Mouse (Mus musculus) hindbrain, embryonic 12.5 days (tissue): Measurements from ENCODE around the gene Cldn8. TPM values are rescaled to one million over a fixed set of nuclear protein-coding genes. Genes with fewer than 3 reads are reported as not detected.

Source experiments
- ATAC-seq: fragments of 200-750 bp; cut with Nextera tagmentation; 2 replicates; pipeline ENCODE4 v1.8.0; 2017; ENCODE audit warnings: moderate TSS enrichment; ENCODE audit not compliant: low FRiP score
- H3K27ac ChIP-seq: fragments of 300-500 bp; sonication (generic); 2 replicates; pipeline ENCODE4 v1.5.1; 2016; ENCODE audit warnings: mild to moderate bottlenecking
- H3K27me3 ChIP-seq: fragments of 300-500 bp; sonication (generic); 2 replicates; pipeline ENCODE4 v1.6.1; 2016; ENCODE audit warnings: mild to moderate bottlenecking
- H3K36me3 ChIP-seq: fragments of 300-500 bp; sonication (generic); 2 replicates; pipeline ENCODE4 v1.6.1; 2016; ENCODE audit warnings: mild to moderate bottlenecking
- H3K4me1 ChIP-seq: fragments of 300-500 bp; sonication (generic); 2 replicates; pipeline ENCODE4 v1.6.1; 2016
- H3K4me2 ChIP-seq: fragments of 300-500 bp; sonication (generic); replicated peaks from 2 replicates; pipeline ENCODE4 v1.6.1; 2016; ENCODE audit warnings: mild to moderate bottlenecking
- H3K4me3 ChIP-seq: fragments of 300-500 bp; sonication (generic); 2 replicates; pipeline ENCODE4 v1.5.1; 2016; ENCODE audit warnings: mild to moderate bottlenecking
- H3K9ac ChIP-seq: fragments of 300-500 bp; sonication (generic); 2 replicates; pipeline ENCODE4 v1.6.1; 2016; ENCODE audit warnings: mild to moderate bottlenecking, moderate library complexity
- H3K9me3 ChIP-seq: fragments of 300-500 bp; sonication (generic); replicated peaks from 2 replicates; pipeline ENCODE4 v1.6.1; 2016; ENCODE audit warnings: mild to moderate bottlenecking
- WGBS: fragments of 180-500 bp; shearing (Covaris S2); methylation state at CpG from one replicate; pipeline ENCODE4 v1.1.7; 2016; 5-methylcytosine and 5-hydroxymethylcytosine counted together
- polyA plus RNA-seq: library from polyadenylated mRNA; unstranded; fragments of >200 nt; fragmentation: Nextera tagmentation; extraction: Ambion mirVana; gene quantifications from 2 replicates; pipeline ENCODE4 v1.2.1, GENCODE M21; 2016

Gene Cldn8
- polyA plus RNA-seq = 1.6 and 2.9 TPM in 2 replicates

DNA sequence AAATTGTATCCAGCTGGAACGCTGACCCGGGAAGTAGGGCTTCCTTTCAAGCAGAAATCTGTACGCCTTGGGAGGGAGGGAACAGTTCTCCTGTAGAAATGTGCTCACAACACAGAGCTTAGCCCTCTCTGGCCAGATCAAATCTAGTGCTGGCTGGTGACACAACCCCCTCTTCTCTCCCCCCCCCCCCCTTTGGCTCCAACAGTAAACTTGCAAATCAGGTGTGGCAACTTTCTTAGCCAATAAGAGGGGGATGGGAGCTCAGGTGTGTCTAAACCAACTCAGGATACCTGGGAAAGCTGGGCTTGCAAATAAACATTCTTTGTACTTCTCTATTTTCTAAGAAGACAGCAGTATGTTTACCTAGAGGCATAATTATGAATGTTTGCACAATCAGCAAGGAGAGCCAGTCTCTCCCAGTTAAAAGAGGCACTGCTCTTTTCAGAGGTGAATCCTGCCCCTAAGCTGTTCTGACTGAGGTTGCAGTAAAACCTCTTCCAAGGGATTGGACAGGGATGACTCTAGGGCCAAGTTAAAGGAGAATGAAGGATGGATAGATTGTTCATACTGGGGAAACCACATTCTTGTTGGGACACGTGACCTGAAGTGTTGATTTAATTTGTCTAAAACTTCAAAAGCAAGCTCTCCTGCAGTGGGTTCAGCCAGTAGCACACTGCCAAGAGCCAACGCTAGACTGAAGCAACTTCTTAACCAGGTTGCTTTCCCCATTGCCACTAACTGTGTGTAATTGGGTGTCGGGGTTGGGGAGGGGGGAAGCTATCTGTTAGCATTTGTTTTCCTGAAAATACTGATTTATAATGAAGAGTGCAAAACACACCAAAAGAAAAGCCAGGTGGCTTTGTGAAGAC lies at the start of gene Cldn8:
Cldn8 (minus strand) TSS at position 139 of the 869 bp plus-strand sequence.
- Histone ChIP-seq H3K9ac (no peak within 1 kb of the TSS), H3K4me1 (no peaks in the 10 kb centered on the region), H3K4me3 (no peak within 1 kb of the TSS), H3K36me3 (no peaks in the 10 kb centered on the region), H3K27me3 (no peaks in the 10 kb centered on the region), H3K4me2 (no peak within 1 kb of the TSS), H3K9me3 (no peaks in the 10 kb centered on the region), H3K27ac (no peak within 1 kb of the TSS)
- ATAC-seq = no peak
- WGBS = 76% methylated on average over 6 of the region's 6 CpGs

DNA sequence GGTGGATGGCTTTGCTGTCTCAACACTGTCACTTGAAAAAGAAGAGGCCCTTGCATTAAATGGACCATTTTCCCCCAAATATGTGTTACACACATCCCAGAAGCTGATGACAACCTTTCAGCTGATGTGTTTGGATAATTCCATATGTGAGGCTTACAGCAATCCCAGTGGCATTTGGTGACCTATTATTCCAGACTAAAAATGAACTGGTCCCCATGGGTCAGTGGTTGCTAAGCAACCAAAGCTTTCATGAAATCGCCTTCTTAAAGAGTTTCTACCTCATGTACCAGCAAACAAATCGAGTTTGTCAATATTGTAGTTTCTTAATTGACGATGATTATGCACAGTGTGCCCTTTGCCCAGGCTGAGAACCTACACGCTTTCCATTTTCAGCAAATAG lies 49.7 kb upstream of the Cldn8 start:
- 70% methylated on average over 4 of the region's 4 CpGs for WGBS
- Histone ChIP-seq H3K9ac (no peak overlapping the region), H3K4me1 (0 out of 2 replicates have a peak, but pooled peaks cover 4% of the 10 kb centered on the region), H3K27ac (no peak overlapping the region), H3K9me3 (no peaks in the 10 kb centered on the region), H3K4me3 (no peak overlapping the region), H3K36me3 (no peaks in the 10 kb centered on the region), H3K4me2 (no peak overlapping the region), H3K27me3 (no peaks in the 10 kb centered on the region)
- no peak for ATAC-seq

DNA sequence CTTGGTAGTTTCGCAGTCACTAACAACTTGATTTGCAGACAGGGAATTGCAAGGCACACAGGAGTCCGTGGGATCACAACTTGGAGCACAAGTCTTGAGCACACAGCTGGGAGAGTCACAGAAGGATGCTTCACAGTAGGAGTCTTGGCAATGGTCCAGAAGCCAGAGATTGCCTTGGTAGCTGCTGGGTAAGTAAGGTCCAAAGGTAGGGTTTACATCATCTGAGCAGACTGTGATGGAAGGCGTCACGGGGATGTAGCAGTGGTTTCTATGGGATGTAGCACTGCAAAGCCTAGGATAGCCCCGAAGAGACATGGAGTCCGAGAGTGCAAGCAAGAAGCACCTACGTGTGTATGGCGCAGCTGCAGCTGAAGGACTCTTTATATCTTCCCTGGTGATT lies 48.9 kb upstream of the Cldn8 start, which contains the start of gene Krtap24-1:
Krtap24-1 (minus strand) TSS at position 358 of the 400 bp plus-strand sequence.
- Histone ChIP-seq H3K4me2 (no peak within 1 kb of the TSS), H3K36me3 (no peaks in the 10 kb centered on the region), H3K27ac (no peak within 1 kb of the TSS), H3K9ac (no peak within 1 kb of the TSS), H3K27me3 (no peaks in the 10 kb centered on the region), H3K9me3 (no peaks in the 10 kb centered on the region), H3K4me3 (no peak within 1 kb of the TSS), H3K4me1 (0 out of 2 replicates have a peak, but pooled peaks cover 4% of the 10 kb centered on the region)
- WGBS = 92% methylated on average over 8 of the region's 8 CpGs
- ATAC-seq = no peak

DNA sequence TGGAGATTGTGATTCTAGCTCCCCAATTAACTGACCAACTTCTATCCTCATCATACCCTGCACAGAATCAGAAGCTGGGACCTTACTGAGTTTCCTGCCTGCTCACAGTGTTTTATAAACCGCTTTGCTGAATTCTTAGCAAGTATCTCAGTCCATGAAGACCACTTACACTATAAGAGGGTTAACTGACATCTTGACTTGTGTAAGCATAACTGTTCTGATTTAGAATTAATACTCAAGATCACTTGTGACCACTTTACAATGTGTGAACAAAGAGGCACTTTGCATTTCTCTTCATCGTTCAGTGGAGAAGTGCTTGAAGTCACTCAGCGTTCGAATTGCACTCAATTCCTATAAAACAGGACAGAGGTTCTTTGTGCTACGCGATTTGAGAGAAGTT lies 41.6 kb upstream of the Cldn8 start:
- no peaks in the 10 kb centered on the region for H3K4me1 ChIP-seq
- H3K9ac ChIP-seq = no peak overlapping the region
- no peak for ATAC-seq
- no peaks in the 10 kb centered on the region for H3K9me3 ChIP-seq
- no peak overlapping the region for H3K27ac ChIP-seq
- H3K27me3 ChIP-seq = no peaks in the 10 kb centered on the region
- no peak overlapping the region for H3K4me2 ChIP-seq
- no peak overlapping the region for H3K4me3 ChIP-seq
- H3K36me3 ChIP-seq = no peaks in the 10 kb centered on the region
- WGBS = 92% methylated on average over 6 of the region's 6 CpGs

DNA sequence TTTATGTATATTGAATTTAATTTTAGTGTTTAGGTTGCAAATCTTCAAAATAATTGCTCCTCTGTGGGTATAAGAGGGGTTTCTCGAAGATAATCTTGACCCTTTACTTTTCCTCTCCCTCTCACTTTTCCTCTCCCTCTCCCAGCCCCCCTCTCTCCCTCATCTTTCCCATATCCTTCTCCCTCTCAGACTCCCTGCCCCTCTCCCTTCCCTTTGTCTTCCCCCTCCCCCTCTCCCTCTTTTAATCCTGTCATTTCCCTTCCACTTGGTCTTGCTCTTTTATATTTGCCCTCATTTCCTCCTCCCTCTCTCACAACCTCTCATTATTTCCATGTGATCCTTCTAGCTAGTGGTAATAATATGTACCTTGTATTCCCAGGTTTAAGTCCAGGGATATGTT lies 39.5 kb upstream of the Cldn8 start:
- Histone ChIP-seq H3K27ac (no peak overlapping the region), H3K36me3 (no peaks in the 10 kb centered on the region), H3K9ac (no peak overlapping the region), H3K27me3 (no peaks in the 10 kb centered on the region), H3K4me3 (no peak overlapping the region), H3K4me2 (no peak overlapping the region), H3K4me1 (no peaks in the 10 kb centered on the region), H3K9me3 (no peaks in the 10 kb centered on the region)
- 63% methylated on average over 1 of the region's 1 CpGs for WGBS
- ATAC-seq = no peak

DNA sequence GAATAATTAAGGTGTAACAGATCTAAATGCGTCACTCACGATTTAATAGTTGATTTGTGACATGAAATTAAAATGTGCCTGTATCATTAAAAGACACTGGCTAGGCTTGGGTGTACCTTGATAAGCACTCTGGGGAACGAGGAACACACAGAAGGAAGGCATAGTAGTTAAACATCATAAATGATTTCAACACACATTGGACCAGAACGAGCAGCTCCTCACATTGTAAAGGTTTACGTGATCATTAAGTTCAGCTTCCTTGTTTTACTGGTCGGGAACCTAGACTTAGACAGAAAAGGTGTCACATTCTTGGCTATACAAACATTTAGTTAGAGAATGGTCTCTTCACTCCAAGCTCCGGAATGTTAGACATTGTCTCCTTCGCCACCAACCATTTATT lies 37.3 kb upstream of the Cldn8 start:
- Histone ChIP-seq H3K36me3 (no peaks in the 10 kb centered on the region), H3K4me1 (no peaks in the 10 kb centered on the region), H3K27me3 (no peaks in the 10 kb centered on the region), H3K4me2 (no peak overlapping the region), H3K27ac (no peak overlapping the region), H3K9me3 (no peaks in the 10 kb centered on the region), H3K4me3 (no peak overlapping the region), H3K9ac (no peak overlapping the region)
- WGBS = 83% methylated on average over 8 of the region's 8 CpGs
- ATAC-seq = no peak

DNA sequence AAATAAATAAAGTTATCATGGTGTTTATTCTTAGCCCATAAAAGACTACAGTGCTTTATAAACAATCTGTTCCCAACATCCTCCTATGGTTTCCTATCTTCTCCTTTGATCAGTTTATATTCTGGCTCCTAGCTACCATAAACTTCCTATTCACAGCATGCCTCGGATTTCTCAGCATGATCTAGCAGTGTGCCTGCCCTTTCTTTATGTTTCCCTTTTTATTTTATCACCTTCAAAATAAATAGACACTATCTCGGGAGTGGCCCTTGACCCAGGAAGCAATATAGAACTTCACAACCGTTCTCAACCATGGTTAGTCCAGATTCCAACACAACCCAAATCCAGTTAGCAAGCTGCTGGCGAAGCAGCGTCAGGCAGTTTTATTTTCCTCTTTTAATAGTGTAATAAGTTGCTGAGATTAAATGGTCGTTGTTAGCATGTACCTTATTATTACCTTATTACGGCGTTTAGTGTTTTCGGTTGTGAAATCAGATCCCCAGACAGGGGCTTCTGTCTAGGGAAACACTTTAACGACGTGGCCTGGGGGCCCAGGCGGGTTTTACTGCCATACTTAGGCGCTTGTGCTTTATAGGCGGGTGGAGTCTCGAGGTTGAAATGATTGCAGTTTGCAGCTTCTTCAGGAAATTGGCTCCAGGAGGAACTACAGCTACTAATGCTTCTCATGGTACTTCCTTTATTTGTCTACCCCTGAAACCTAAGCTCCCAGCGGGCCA lies 36.7 kb upstream of the Cldn8 start:
- Histone ChIP-seq H3K27ac (no peak overlapping the region), H3K9me3 (no peaks in the 10 kb centered on the region), H3K27me3 (no peaks in the 10 kb centered on the region), H3K4me3 (no peak overlapping the region), H3K36me3 (no peaks in the 10 kb centered on the region), H3K4me1 (no peaks in the 10 kb centered on the region), H3K9ac (no peak overlapping the region), H3K4me2 (no peak overlapping the region)
- no peak for ATAC-seq
- WGBS = 80% methylated on average over 16 of the region's 16 CpGs

DNA sequence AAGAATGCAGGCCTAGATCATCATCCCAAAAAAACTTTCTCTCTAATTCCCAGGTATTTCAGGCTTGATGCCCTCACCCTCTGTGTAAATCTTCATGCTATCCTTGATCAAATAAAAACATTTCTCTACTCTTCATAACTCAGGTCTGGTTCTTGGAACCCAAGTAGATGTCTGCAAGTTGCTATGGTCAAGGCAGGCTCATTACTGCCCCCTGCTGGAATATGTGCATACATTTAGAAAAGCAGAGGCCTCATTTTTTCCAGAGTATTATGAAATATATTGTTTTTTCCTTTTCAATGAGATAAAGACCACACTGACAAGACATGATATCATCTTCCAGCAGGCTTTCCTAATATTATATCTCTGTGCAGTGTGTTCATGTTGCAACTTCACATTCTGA lies 29.8 kb upstream of the Cldn8 start:
- Histone ChIP-seq H3K4me2 (no peak overlapping the region), H3K36me3 (no peaks in the 10 kb centered on the region), H3K4me3 (no peak overlapping the region), H3K9me3 (no peaks in the 10 kb centered on the region), H3K27me3 (no peaks in the 10 kb centered on the region), H3K27ac (no peak overlapping the region), H3K4me1 (no peaks in the 10 kb centered on the region), H3K9ac (no peak overlapping the region)
- ATAC-seq = no peak

DNA sequence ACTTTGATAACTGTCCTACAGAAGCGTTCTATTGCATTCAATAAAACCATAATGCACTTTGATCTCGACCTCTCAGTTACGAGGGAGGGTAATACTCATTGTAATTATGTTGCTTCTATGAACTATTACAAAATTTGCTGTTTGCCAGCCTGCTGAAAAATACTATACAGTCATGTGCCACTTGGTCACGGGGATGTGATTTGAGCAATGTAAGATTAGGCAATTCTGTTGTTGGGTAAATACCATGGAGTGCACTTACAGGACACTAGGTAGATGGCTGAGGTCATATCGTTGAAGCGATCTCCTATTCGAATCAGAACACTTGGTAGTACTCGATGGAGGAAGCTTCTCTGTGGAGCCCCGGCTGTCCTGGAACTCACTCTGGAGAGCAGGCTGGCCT lies 20.4 kb upstream of the Cldn8 start:
- no peak overlapping the region for H3K27ac ChIP-seq
- H3K27me3 ChIP-seq = no peaks in the 10 kb centered on the region
- no peak overlapping the region for H3K4me2 ChIP-seq
- H3K36me3 ChIP-seq = no peaks in the 10 kb centered on the region
- H3K4me3 ChIP-seq = no peak overlapping the region
- H3K9me3 ChIP-seq = no peaks in the 10 kb centered on the region
- ATAC-seq = no peak
- H3K9ac ChIP-seq = no peak overlapping the region
- no peaks in the 10 kb centered on the region for H3K4me1 ChIP-seq
- WGBS = 93% methylated on average over 9 of the region's 9 CpGs

DNA sequence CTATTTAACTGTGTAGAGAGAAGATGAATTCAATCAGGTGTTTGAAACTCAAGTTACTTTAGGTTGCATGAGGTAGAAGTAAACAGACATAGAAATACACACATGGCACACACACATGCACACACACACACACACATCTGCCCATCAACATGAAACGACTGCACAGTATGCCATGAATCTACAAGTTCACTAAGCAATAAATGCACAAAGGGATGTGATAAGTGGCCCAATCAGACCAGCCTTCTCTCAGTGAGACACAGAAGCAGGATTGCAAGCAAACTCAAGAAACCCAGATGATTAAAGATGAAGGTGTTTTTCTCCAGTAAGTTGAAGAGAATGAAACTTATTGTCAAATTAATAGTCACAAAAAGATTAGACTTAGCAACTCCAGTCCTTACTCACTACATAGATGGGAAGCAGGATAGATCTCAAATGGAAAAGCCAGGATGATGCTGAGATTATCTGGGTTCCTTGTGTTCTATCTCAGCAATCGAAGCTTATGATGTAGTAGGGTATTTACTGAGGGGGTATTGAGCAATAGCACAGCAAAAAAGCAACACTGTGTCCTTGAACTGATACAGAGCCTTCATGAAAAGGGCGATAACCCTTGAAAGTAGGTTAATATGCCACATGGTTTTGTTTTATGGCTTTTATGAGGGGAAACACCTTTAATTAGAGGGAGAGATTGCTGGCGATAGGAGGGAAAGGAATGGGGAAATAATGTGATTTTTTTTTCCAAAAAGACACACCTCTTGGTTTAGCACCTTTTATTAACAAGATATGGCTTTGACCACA lies 13.1 kb upstream of the Cldn8 start:
- H3K9me3 ChIP-seq = no peaks in the 10 kb centered on the region
- H3K27ac ChIP-seq = no peak overlapping the region
- H3K4me2 ChIP-seq = no peak overlapping the region
- H3K27me3 ChIP-seq = no peaks in the 10 kb centered on the region
- no peaks in the 10 kb centered on the region for H3K4me1 ChIP-seq
- 87% methylated on average over 4 of the region's 4 CpGs for whole genome bisulfite sequencing
- no peak for ATAC-seq
- H3K9ac ChIP-seq = no peak overlapping the region
- no peak overlapping the region for H3K4me3 ChIP-seq
- H3K36me3 ChIP-seq = no peaks in the 10 kb centered on the region

DNA sequence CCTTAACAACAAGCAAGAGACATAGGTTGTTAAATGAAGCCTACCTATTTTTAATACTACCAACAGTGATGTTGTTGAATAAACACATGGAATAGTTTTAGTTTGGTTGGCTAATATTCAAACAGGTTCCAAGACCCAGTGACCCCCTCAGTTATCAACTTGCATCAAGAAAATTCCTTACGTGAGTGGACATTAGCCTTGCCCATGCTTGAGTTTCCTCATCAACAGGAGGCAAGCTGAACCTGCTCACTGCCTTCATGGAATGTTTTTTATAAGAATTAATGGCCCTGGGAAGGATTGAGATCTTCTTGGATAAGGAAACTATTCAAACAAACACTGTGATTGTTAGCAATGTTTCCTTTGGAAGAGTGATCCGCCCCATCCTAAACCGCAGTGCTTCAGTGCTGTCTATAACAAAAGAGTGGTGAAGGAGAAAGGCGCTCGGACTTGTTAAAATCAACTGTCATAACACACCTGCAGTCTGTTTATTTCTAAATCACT lies 10.0 kb upstream of the Cldn8 start:
- ATAC-seq = no peak

DNA sequence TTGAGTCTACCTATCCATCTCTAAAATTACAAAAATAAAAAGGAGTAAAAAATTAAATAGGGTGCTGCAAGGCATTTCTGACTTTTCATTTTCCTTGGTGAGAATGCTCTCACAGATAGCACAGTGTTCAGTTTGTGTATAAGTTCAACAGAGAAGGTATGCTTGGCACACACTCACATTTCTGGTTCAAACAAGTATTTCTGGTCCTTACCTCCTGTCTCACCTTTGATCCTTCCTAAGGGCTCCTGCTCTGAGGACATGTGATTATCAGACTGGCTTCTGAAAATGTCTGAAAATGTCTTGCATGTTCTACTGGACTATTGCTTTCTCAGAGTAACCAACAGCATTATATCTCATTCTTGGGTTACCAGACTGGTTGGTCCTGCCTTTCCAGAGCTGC lies 7.2 kb upstream of the Cldn8 start:
- no peak for ATAC-seq
- H3K9me3 ChIP-seq = no peaks in the 10 kb centered on the region
- no peaks in the 10 kb centered on the region for H3K4me1 ChIP-seq
- no peak overlapping the region for H3K4me3 ChIP-seq
- no peak overlapping the region for H3K27ac ChIP-seq
- no peak overlapping the region for H3K9ac ChIP-seq
- no peak overlapping the region for H3K4me2 ChIP-seq
- H3K27me3 ChIP-seq = no peaks in the 10 kb centered on the region
- H3K36me3 ChIP-seq = no peaks in the 10 kb centered on the region

More for the DNA sequence above, 10.0 kb upstream of the Cldn8 start:
- H3K36me3 ChIP-seq = no peaks in the 10 kb centered on the region
- 80% methylated on average over 5 of the region's 5 CpGs for WGBS
- no peak overlapping the region for H3K4me3 ChIP-seq
- no peak overlapping the region for H3K27ac ChIP-seq
- H3K9ac ChIP-seq = no peak overlapping the region
- H3K4me2 ChIP-seq = no peak overlapping the region
- no peaks in the 10 kb centered on the region for H3K27me3 ChIP-seq
- no peaks in the 10 kb centered on the region for H3K9me3 ChIP-seq
- H3K4me1 ChIP-seq = no peaks in the 10 kb centered on the region
